Mouse (Mus musculus): Measurements from ENCODE around the gene Fbxl15. TPM values are rescaled to one million over a fixed set of nuclear protein-coding genes. Genes with fewer than 3 reads are reported as not detected.
A peak's percentile ranks its signal among the peaks of the same experiment; 100 is the strongest.

Gene Fbxl15
- polyA plus RNA-seq, 1 experiment from 2014 or later = 18.9 TPM

DNA sequence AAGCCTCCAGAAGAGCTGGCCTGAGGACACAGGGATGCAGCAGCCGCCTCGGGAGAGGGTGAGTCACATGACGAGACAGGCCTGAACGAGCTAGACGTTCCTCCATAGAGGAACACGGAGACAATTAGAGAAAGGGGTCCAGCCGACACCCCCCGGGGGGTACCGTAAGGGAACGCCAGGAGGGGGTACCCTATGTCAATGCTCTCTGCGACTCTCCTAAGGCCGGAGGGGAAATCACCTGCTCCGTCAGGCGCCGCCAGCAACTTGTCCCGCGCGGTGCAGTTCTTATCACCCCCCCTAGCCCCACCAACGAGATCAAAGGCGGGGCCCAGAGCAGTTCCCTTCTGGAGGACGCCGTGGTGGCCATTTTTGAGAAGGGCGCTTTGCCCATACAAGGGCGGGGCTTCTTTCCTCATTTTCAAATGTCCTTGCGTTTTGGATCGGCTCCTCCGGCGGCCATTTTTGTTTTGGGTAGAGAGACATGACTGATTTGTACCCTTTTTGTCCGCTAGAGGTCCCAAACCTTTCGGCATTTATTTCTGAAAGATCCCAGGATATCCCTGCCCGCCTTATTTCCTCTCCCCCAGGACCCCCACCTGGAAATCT lies 10.4 kb downstream of the Fbxl15 start, which contains the start of gene Cuedc2:
Cuedc2 (minus strand) TSS at position 372 of the 606 bp plus-strand sequence.
- Histone ChIP-seq H3K36me3 (ENCODE audit: control insufficient read depth, insufficient read depth, low read length) (no peaks in the 10 kb centered on the region), H3K4me2 (ENCODE audit: low read depth, low read length) (peak within 1 kb of the TSS; percentile 81), H3K27me3 (replicated peaks; ENCODE audit: control insufficient read depth, insufficient read depth, low read length) (peaks cover 3% of the 10 kb centered on the region; the same call in 1 of the 2 replicates), H3K9me3 (ENCODE audit: control insufficient read depth, low read length) (no peaks in the 10 kb centered on the region), H3K4me1 (ENCODE audit: control insufficient read depth, insufficient read depth, low read length) (peaks cover 16% of the 10 kb centered on the region), H3K9ac (ENCODE audit: low read depth, low read length) (peak within 1 kb of the TSS; percentile 86), H3K4me3 (ENCODE audit: low read length) (peak within 1 kb of the TSS; percentile 85), H3K27ac (ENCODE audit: low read length) (peak within 1 kb of the TSS; percentile 45)
- under 1% methylated on average over 31 of the region's 31 CpGs for WGBS
- ATAC-seq = peak; percentile 87

DNA sequence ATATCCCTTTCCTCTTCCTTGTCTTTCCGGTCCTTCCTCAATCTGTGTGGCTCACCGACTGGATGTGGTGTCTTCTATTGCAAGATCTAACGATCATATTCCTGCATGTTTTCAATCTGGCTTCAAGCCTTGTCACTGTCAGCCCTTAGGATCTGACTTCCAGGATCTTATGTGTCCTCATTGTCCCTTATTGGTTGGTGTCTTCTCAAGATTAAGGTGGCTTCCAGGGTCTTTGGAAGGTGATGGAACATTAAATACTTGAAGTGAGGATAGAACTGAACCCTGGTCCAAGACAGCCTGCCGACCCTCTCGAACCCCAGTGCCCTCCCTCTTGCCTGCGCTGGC lies 10.9 kb downstream of the Fbxl15 start:
- WGBS = 50% methylated on average over 6 of the region's 6 CpGs
- Histone ChIP-seq H3K27me3 (replicated peaks; ENCODE audit: control insufficient read depth, insufficient read depth, low read length) (peaks cover 3% of the 10 kb centered on the region; the same call in 1 of the 2 replicates), H3K27ac (ENCODE audit: low read length) (peak overlapping the region; percentile 39), H3K36me3 (ENCODE audit: control insufficient read depth, insufficient read depth, low read length) (no peaks in the 10 kb centered on the region), H3K4me3 (ENCODE audit: low read length) (peak overlapping the region; percentile 85), H3K4me2 (ENCODE audit: low read depth, low read length) (peak overlapping the region; percentile 51), H3K9ac (ENCODE audit: low read depth, low read length) (peak overlapping the region; percentile 62), H3K4me1 (ENCODE audit: control insufficient read depth, insufficient read depth, low read length) (peaks cover 16% of the 10 kb centered on the region), H3K9me3 (ENCODE audit: control insufficient read depth, low read length) (no peaks in the 10 kb centered on the region)
- ATAC-seq = peak; percentile 9

DNA sequence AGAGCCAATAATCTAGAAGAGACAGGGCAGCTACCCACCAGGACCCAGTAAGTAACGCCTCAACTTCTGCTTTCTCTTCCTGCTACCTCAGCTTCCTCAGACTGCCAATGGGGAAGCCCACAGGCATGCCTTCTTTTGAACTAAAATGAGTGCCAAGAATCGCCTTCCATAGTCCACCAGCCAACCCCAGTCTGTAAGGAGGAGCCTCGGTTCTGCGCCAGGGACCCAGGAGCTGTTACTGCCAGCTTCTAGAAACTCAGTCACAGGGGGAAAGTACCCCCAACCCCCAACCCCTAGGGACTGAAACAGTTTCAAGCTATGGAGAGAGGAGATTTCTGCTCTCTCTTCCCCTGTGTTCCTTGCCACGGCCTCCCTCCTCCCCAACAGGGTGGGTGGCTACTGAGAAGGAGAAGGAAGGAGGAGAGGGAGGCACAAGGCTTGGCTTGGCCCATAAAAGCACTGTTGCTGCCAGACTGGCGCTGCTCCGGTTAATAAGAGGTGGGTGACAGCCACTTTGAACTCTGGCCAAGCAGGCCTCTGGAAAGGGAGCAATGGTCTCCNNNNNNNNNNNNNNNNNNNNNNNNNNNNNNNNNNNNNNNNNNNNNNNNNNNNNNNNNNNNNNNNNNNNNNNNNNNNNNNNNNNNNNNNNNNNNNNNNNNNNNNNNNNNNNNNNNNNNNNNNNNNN lies 11.4 kb downstream of the Fbxl15 start:
- WGBS = 77% methylated on average over 7 of the region's 7 CpGs
- H3K9ac ChIP-seq (ENCODE audit: low read depth, low read length) = peak overlapping the region; percentile 62; the same call in 1 of the 2 replicates
- no peaks in the 10 kb centered on the region for H3K9me3 ChIP-seq (ENCODE audit: control insufficient read depth, low read length)
- ATAC-seq = no peak; the same call in 1 of the 2 replicates
- peaks cover 3% of the 10 kb centered on the region; the same call in 1 of the 2 replicates for H3K27me3 ChIP-seq (replicated peaks; ENCODE audit: control insufficient read depth, insufficient read depth, low read length)
- H3K4me3 ChIP-seq (ENCODE audit: low read length) = no peak overlapping the region
- H3K36me3 ChIP-seq (ENCODE audit: control insufficient read depth, insufficient read depth, low read length) = no peaks in the 10 kb centered on the region
- H3K4me1 ChIP-seq (ENCODE audit: control insufficient read depth, insufficient read depth, low read length) = peaks cover 16% of the 10 kb centered on the region
- H3K4me2 ChIP-seq (ENCODE audit: low read depth, low read length) = peak overlapping the region; percentile 51; the same call in 1 of the 2 replicates
- peak overlapping the region; percentile 45 for H3K27ac ChIP-seq (ENCODE audit: low read length)

DNA sequence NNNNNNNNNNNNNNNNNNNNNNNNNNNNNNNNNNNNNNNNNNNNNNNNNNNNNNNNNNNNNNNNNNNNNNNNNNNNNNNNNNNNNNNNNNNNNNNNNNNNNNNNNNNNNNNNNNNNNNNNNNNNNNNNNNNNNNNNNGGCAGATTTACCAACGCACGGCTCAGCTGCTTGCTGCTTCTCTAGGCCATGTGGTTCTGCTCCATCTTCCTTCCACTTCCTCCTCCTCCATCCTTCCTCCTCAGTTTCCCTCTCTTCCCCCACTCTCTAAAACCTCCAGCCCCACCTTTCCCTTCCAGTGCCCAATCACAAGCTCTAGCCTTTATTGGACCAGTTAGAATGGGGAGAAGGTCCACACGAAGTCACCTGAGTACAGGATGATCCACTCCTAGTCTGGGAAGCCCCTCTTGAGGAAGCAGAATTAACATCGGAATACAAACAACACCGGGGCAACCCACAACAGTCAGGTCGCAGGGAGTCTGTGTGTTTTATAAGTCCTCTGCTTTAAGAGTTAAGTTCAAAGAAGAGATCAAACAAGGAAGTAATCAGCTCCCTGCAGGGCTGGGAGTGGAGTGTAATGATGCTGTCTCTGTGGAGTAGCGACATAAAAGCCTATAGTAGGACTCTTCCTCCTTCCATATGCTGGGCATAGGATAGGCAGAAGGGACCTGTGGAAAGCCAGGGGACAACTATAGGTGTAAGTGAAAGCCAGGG lies 16.9 kb downstream of the Fbxl15 start:
- H3K9ac ChIP-seq (ENCODE audit: low read depth, low read length) = no peak overlapping the region
- no peak overlapping the region for H3K4me2 ChIP-seq (ENCODE audit: low read depth, low read length)
- WGBS = 19% methylated on average over 7 of the region's 7 CpGs
- no peak overlapping the region; the same call in 1 of the 2 replicates for H3K27ac ChIP-seq (ENCODE audit: low read length)
- H3K4me1 ChIP-seq (ENCODE audit: control insufficient read depth, insufficient read depth, low read length) = peaks cover 12% of the 10 kb centered on the region
- H3K4me3 ChIP-seq (ENCODE audit: low read length) = no peak overlapping the region
- ATAC-seq = no peak
- H3K9me3 ChIP-seq (ENCODE audit: control insufficient read depth, low read length) = no peaks in the 10 kb centered on the region
- H3K27me3 ChIP-seq (replicated peaks; ENCODE audit: control insufficient read depth, insufficient read depth, low read length) = peaks cover 3% of the 10 kb centered on the region; the same call in 1 of the 2 replicates
- H3K36me3 ChIP-seq (ENCODE audit: control insufficient read depth, insufficient read depth, low read length) = no peaks in the 10 kb centered on the region

DNA sequence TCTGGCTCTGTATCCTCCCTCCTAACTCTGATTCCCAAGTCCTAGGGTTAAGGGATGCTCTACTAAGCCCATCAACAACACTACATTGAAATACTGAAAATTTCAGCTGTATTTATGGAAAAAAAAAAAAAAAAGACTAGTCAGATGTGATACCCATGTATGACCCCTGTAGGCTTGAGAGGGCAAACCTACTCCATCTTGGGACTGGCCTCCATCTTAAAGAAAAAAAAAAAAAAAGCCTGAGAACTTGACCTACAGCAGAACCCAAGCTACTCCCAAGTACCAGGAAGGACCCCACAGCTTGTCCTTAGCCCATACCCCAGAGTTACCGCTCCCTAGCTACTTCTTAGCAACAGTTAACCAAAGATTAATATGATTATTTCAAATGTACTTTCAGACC lies 19.2 kb downstream of the Fbxl15 start:
- WGBS = 96% methylated on average over 1 of the region's 1 CpGs
- H3K4me3 ChIP-seq (ENCODE audit: low read length) = no peak overlapping the region
- H3K4me1 ChIP-seq (ENCODE audit: control insufficient read depth, insufficient read depth, low read length) = peaks cover 15% of the 10 kb centered on the region
- ATAC-seq = no peak
- no peaks in the 10 kb centered on the region for H3K27me3 ChIP-seq (replicated peaks; ENCODE audit: control insufficient read depth, insufficient read depth, low read length)
- H3K27ac ChIP-seq (ENCODE audit: low read length) = no peak overlapping the region
- H3K9me3 ChIP-seq (ENCODE audit: control insufficient read depth, low read length) = no peaks in the 10 kb centered on the region
- no peaks in the 10 kb centered on the region for H3K36me3 ChIP-seq (ENCODE audit: control insufficient read depth, insufficient read depth, low read length)
- no peak overlapping the region for H3K9ac ChIP-seq (ENCODE audit: low read depth, low read length)
- no peak overlapping the region for H3K4me2 ChIP-seq (ENCODE audit: low read depth, low read length)

DNA sequence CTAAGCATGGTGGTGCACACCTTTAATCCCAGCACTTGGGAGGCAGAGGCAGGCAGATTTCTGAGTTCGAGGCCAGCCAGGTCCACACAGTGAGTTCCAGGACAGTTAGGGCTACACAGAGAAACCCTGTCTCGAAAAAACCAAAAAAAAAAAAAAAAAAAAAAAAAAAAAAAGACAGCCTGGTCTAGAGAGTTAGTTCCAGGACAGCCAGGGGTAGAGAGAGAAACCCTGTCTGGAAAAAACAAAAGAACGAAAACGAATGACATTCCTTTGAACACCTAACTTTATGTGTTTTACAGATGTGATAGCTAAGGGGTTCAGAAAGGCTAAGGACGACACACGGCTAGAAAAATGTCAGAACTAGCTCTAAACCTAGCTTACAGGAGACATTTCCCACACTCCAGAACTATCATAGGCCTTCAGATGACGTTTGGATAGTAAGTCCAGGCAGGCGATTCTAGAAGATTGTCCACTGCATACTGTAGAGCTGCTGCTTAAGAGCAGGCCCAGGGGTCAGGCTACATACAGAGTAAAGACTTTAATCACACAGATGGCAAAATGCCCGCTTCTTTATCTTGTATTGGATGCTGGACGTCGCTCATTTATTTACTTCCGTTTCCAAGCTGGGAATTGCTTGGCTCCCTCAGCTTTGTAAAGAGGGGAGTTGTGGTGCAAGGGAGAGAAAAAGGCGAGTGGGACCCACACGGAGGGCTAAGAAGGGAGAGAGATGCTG lies 20.1 kb downstream of the Fbxl15 start:
- WGBS = 32% methylated on average over 14 of the region's 14 CpGs
- Histone ChIP-seq H3K9me3 (ENCODE audit: control insufficient read depth, low read length) (no peaks in the 10 kb centered on the region), H3K4me1 (ENCODE audit: control insufficient read depth, insufficient read depth, low read length) (peaks cover 15% of the 10 kb centered on the region), H3K4me3 (ENCODE audit: low read length) (peak overlapping the region; percentile 67), H3K27ac (ENCODE audit: low read length) (peak overlapping the region; percentile 8), H3K36me3 (ENCODE audit: control insufficient read depth, insufficient read depth, low read length) (no peaks in the 10 kb centered on the region), H3K4me2 (ENCODE audit: low read depth, low read length) (peak overlapping the region; percentile 86), H3K9ac (ENCODE audit: low read depth, low read length) (peak overlapping the region; percentile 82), H3K27me3 (replicated peaks; ENCODE audit: control insufficient read depth, insufficient read depth, low read length) (no peaks in the 10 kb centered on the region)
- peak; percentile 12 for ATAC-seq

DNA sequence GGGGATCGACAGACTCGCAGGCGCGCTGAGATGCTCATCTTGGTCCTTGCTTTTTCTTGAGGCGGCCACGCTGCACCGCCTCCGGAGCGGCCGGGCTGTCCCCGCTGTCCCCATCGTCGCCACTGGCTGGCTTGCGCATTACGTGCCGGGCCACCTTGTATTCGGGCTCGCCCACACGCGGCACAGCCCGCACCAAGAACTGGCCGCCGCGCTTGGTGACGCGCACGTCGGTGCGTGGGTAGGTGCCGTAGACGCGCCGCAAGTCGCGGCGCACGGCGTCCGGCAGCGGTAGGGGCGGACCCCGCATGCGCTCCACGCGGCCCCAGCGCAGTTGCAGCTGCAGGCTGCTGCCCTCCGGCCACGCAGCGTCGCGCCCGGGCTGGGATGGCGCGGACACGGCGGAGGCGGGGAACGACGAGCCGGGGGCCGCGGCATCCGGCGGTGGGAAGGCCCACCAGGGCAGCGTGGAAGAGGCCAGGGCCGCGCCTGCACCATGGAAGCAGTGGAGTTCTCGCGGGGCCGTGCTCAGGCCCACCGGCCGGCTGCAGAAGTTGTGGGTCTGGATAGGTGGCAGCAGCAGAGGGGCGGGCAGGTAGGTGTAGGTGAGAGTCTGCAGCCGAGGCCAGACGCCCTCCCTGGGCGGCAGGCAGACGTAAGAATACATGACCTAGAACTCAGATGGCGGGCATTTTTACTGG lies 20.9 kb downstream of the Fbxl15 start:
- H3K9ac ChIP-seq (ENCODE audit: low read depth, low read length) = peak overlapping the region; percentile 82
- peaks cover 15% of the 10 kb centered on the region for H3K4me1 ChIP-seq (ENCODE audit: control insufficient read depth, insufficient read depth, low read length)
- WGBS = under 1% methylated on average over 78 of the region's 78 CpGs
- peak; percentile 80 for ATAC-seq
- H3K9me3 ChIP-seq (ENCODE audit: control insufficient read depth, low read length) = no peaks in the 10 kb centered on the region
- H3K4me2 ChIP-seq (ENCODE audit: low read depth, low read length) = peak overlapping the region; percentile 86
- peak overlapping the region; percentile 8 for H3K27ac ChIP-seq (ENCODE audit: low read length)
- peak overlapping the region; percentile 67 for H3K4me3 ChIP-seq (ENCODE audit: low read length)
- H3K27me3 ChIP-seq (replicated peaks; ENCODE audit: control insufficient read depth, insufficient read depth, low read length) = no peaks in the 10 kb centered on the region
- H3K36me3 ChIP-seq (ENCODE audit: control insufficient read depth, insufficient read depth, low read length) = no peaks in the 10 kb centered on the region

DNA sequence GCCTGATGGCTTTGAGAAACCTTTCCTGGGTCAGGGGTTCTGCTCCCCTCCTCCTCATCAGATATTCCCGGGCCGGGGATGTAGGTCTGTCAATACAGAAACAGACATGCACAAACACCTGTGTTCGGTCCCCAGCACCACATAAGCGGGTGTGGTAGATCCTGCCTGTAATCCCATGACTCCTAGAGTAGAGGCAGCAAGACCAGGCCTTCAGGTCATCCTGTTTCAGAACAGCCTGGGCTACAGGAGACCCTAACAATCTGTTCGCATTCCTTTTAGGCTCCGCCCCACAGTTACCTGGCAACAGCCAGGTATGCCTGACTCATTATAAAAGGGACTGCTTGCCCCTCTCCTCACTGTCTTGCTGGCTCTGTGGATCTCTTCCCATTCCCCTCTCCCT lies 21.6 kb downstream of the Fbxl15 start:
- WGBS = 23% methylated on average over 6 of the region's 6 CpGs
- peak; percentile 11; the same call in 1 of the 2 replicates for ATAC-seq
- H3K9ac ChIP-seq (ENCODE audit: low read depth, low read length) = peak overlapping the region; percentile 82; the same call in 1 of the 2 replicates

More for the DNA sequence above, 21.6 kb downstream of the Fbxl15 start:
- Histone ChIP-seq H3K4me3 (ENCODE audit: low read length) (peak overlapping the region; percentile 67), H3K9me3 (ENCODE audit: control insufficient read depth, low read length) (no peaks in the 10 kb centered on the region), H3K36me3 (ENCODE audit: control insufficient read depth, insufficient read depth, low read length) (no peaks in the 10 kb centered on the region), H3K27me3 (replicated peaks; ENCODE audit: control insufficient read depth, insufficient read depth, low read length) (no peaks in the 10 kb centered on the region), H3K4me2 (ENCODE audit: low read depth, low read length) (peak overlapping the region; percentile 86), H3K27ac (ENCODE audit: low read length) (no peak overlapping the region), H3K4me1 (ENCODE audit: control insufficient read depth, insufficient read depth, low read length) (peaks cover 15% of the 10 kb centered on the region)

All from intestine, embryonic 16.5 days (tissue).